Mouse (Mus musculus): ENCODE data around the gene Ppp3r1. TPM values are rescaled to one million over a fixed set of nuclear protein-coding genes. Genes with fewer than 3 reads are reported as not detected.

Gene Ppp3r1
- polyA plus RNA-seq (2014; fragmentation: Nextera tagmentation; extraction: Ambion mirVana), result 141 and 200 TPM in 2 replicates

GRCm38 (mm10) chr11:17158858-17159737 is at the start of gene Ppp3r1:
Gene Ppp3r1, plus strand, starts transcription at chr11:17159263.
- Histone ChIP-seq H3K4me1 (ENCODE audit: control insufficient read depth, insufficient read depth, low read length) (peaks cover 28% of the 10 kb centered on the region), H3K4me2 (ENCODE audit: low read length) (peak within 1 kb of the TSS; percentile 73), H3K27ac (replicated peaks; ENCODE audit: low read depth, low read length) (peak within 1 kb of the TSS; percentile 96), H3K36me3 (ENCODE audit: control insufficient read depth, insufficient read depth, low read length) (no peaks in the 10 kb centered on the region), H3K4me3 (replicated peaks; ENCODE audit: low read depth, low read length) (peak within 1 kb of the TSS; percentile 97), H3K9me3 (ENCODE audit: control insufficient read depth, low read length) (no peaks in the 10 kb centered on the region), H3K27me3 (ENCODE audit: control insufficient read depth, insufficient read depth, low read length) (no peaks in the 10 kb centered on the region), H3K9ac (replicated peaks; ENCODE audit: low read length) (peak within 1 kb of the TSS; percentile 96)
- under 1% methylated on average over 84 of the region's 89 CpGs for WGBS
- peak; percentile 99 for ATAC-seq (ENCODE audit: low FRiP score, low TSS enrichment)
- DNase-seq, result peak; percentile 99

GRCm38 (mm10) chr11:17112419-17113090 is 46.5 kb upstream of the Ppp3r1 start:
- H3K4me2 ChIP-seq (ENCODE audit: low read length), result no peak overlapping the region
- no peak overlapping the region for H3K4me3 ChIP-seq (replicated peaks; ENCODE audit: low read depth, low read length)
- WGBS, result 91% methylated on average over 1 of the region's 1 CpGs
- H3K36me3 ChIP-seq (ENCODE audit: control insufficient read depth, insufficient read depth, low read length), result no peaks in the 10 kb centered on the region
- no peaks in the 10 kb centered on the region for H3K4me1 ChIP-seq (ENCODE audit: control insufficient read depth, insufficient read depth, low read length)
- ATAC-seq (ENCODE audit: low FRiP score, low TSS enrichment) (no peak), DNase-seq (no peak)
- H3K27me3 ChIP-seq (ENCODE audit: control insufficient read depth, insufficient read depth, low read length), result no peaks in the 10 kb centered on the region
- H3K9ac ChIP-seq (replicated peaks; ENCODE audit: low read length), result no peak overlapping the region
- H3K9me3 ChIP-seq (ENCODE audit: control insufficient read depth, low read length), result no peaks in the 10 kb centered on the region
- H3K27ac ChIP-seq (replicated peaks; ENCODE audit: low read depth, low read length), result no peak overlapping the region

GRCm38 (mm10) chr11:17126418-17126817 is 32.6 kb upstream of the Ppp3r1 start:
- ATAC-seq (ENCODE audit: low FRiP score, low TSS enrichment) (no peak), DNase-seq (no peak)
- Histone ChIP-seq H3K9ac (replicated peaks; ENCODE audit: low read length) (no peak overlapping the region), H3K27me3 (ENCODE audit: control insufficient read depth, insufficient read depth, low read length) (no peaks in the 10 kb centered on the region), H3K4me1 (ENCODE audit: control insufficient read depth, insufficient read depth, low read length) (no peaks in the 10 kb centered on the region), H3K36me3 (ENCODE audit: control insufficient read depth, insufficient read depth, low read length) (no peaks in the 10 kb centered on the region), H3K4me3 (replicated peaks; ENCODE audit: low read depth, low read length) (no peak overlapping the region), H3K27ac (replicated peaks; ENCODE audit: low read depth, low read length) (no peak overlapping the region), H3K4me2 (ENCODE audit: low read length) (no peak overlapping the region), H3K9me3 (ENCODE audit: control insufficient read depth, low read length) (no peaks in the 10 kb centered on the region)
- 76% methylated on average over 2 of the region's 2 CpGs for WGBS

- H3K27me3 ChIP-seq (ENCODE audit: control insufficient read depth, insufficient read depth, low read length), result no peaks in the 10 kb centered on the region
- no peak overlapping the region for H3K4me2 ChIP-seq (ENCODE audit: low read length)
- no peak overlapping the region for H3K9ac ChIP-seq (replicated peaks; ENCODE audit: low read length)
- no peak overlapping the region for H3K27ac ChIP-seq (replicated peaks; ENCODE audit: low read depth, low read length)
- DNase-seq, result peak; percentile 2
- H3K4me3 ChIP-seq (replicated peaks; ENCODE audit: low read depth, low read length), result no peak overlapping the region
- H3K36me3 ChIP-seq (ENCODE audit: control insufficient read depth, insufficient read depth, low read length), result no peaks in the 10 kb centered on the region
- H3K9me3 ChIP-seq (ENCODE audit: control insufficient read depth, low read length), result no peaks in the 10 kb centered on the region
- H3K4me1 ChIP-seq (ENCODE audit: control insufficient read depth, insufficient read depth, low read length), result no peaks in the 10 kb centered on the region
- ATAC-seq (ENCODE audit: low FRiP score, low TSS enrichment), result no peak
- WGBS, result 5% methylated on average over 6 of the region's 6 CpGs
Observed at GRCm38 (mm10) chr11:17135638-17136037, 23.4 kb upstream of the Ppp3r1 start.

GRCm38 (mm10) chr11:17138306-17139033 is 20.6 kb upstream of the Ppp3r1 start:
- Histone ChIP-seq H3K4me2 (ENCODE audit: low read length) (no peak overlapping the region), H3K27ac (replicated peaks; ENCODE audit: low read depth, low read length) (no peak overlapping the region), H3K9me3 (ENCODE audit: control insufficient read depth, low read length) (no peaks in the 10 kb centered on the region), H3K36me3 (ENCODE audit: control insufficient read depth, insufficient read depth, low read length) (no peaks in the 10 kb centered on the region), H3K27me3 (ENCODE audit: control insufficient read depth, insufficient read depth, low read length) (no peaks in the 10 kb centered on the region), H3K9ac (replicated peaks; ENCODE audit: low read length) (no peak overlapping the region), H3K4me1 (ENCODE audit: control insufficient read depth, insufficient read depth, low read length) (no peaks in the 10 kb centered on the region), H3K4me3 (replicated peaks; ENCODE audit: low read depth, low read length) (no peak overlapping the region)
- DNase-seq (no peak), ATAC-seq (ENCODE audit: low FRiP score, low TSS enrichment) (no peak)
- WGBS, result 73% methylated on average over 6 of the region's 6 CpGs

GRCm38 (mm10) chr11:17159738-17160241 is 727 bp downstream of the Ppp3r1 start:
- 1% methylated on average over 46 of the region's 46 CpGs for WGBS
- H3K4me3 ChIP-seq (replicated peaks; ENCODE audit: low read depth, low read length), result peak overlapping the region; percentile 97
- ATAC-seq (ENCODE audit: low FRiP score, low TSS enrichment), result peak; percentile 25; the same call in 1 of the 2 replicates

GRCm38 (mm10) chr11:17160242-17160641 is 1.2 kb downstream of the Ppp3r1 start:
- 2% methylated on average over 12 of the region's 12 CpGs for WGBS
- no peaks in the 10 kb centered on the region for H3K36me3 ChIP-seq (ENCODE audit: control insufficient read depth, insufficient read depth, low read length)
- peaks cover 28% of the 10 kb centered on the region for H3K4me1 ChIP-seq (ENCODE audit: control insufficient read depth, insufficient read depth, low read length)
- DNase-seq (peak; percentile 84), ATAC-seq (ENCODE audit: low FRiP score, low TSS enrichment) (no peak)
- H3K9me3 ChIP-seq (ENCODE audit: control insufficient read depth, low read length), result no peaks in the 10 kb centered on the region
- peak overlapping the region; percentile 96 for H3K27ac ChIP-seq (replicated peaks; ENCODE audit: low read depth, low read length)
- no peaks in the 10 kb centered on the region for H3K27me3 ChIP-seq (ENCODE audit: control insufficient read depth, insufficient read depth, low read length)
- peak overlapping the region; percentile 73 for H3K4me2 ChIP-seq (ENCODE audit: low read length)
- H3K4me3 ChIP-seq (replicated peaks; ENCODE audit: low read depth, low read length), result peak overlapping the region; percentile 97
- peak overlapping the region; percentile 96 for H3K9ac ChIP-seq (replicated peaks; ENCODE audit: low read length)

More at GRCm38 (mm10) chr11:17159738-17160241, 727 bp downstream of the Ppp3r1 start:
- H3K36me3 ChIP-seq (ENCODE audit: control insufficient read depth, insufficient read depth, low read length), result no peaks in the 10 kb centered on the region
- no peaks in the 10 kb centered on the region for H3K9me3 ChIP-seq (ENCODE audit: control insufficient read depth, low read length)
- no peak for DNase-seq
- peaks cover 28% of the 10 kb centered on the region for H3K4me1 ChIP-seq (ENCODE audit: control insufficient read depth, insufficient read depth, low read length)
- H3K27ac ChIP-seq (replicated peaks; ENCODE audit: low read depth, low read length), result peak overlapping the region; percentile 96
- peak overlapping the region; percentile 96 for H3K9ac ChIP-seq (replicated peaks; ENCODE audit: low read length)
- peak overlapping the region; percentile 73 for H3K4me2 ChIP-seq (ENCODE audit: low read length)
- no peaks in the 10 kb centered on the region for H3K27me3 ChIP-seq (ENCODE audit: control insufficient read depth, insufficient read depth, low read length)

- WGBS, result 38% methylated on average over 1 of the region's 1 CpGs
- no peak overlapping the region for H3K9ac ChIP-seq (replicated peaks; ENCODE audit: low read length)
- ATAC-seq (ENCODE audit: low FRiP score, low TSS enrichment), result no peak
- no peak overlapping the region for H3K27ac ChIP-seq (replicated peaks; ENCODE audit: low read depth, low read length)
- peaks cover 24% of the 10 kb centered on the region for H3K4me1 ChIP-seq (ENCODE audit: control insufficient read depth, insufficient read depth, low read length)
- H3K4me3 ChIP-seq (replicated peaks; ENCODE audit: low read depth, low read length), result no peak overlapping the region
- no peaks in the 10 kb centered on the region for H3K9me3 ChIP-seq (ENCODE audit: control insufficient read depth, low read length)
- no peak overlapping the region for H3K4me2 ChIP-seq (ENCODE audit: low read length)
- no peaks in the 10 kb centered on the region for H3K27me3 ChIP-seq (ENCODE audit: control insufficient read depth, insufficient read depth, low read length)
- H3K36me3 ChIP-seq (ENCODE audit: control insufficient read depth, insufficient read depth, low read length), result no peaks in the 10 kb centered on the region
- DNase-seq, result no peak
Observed at GRCm38 (mm10) chr11:17163956-17164355, 4.9 kb downstream of the Ppp3r1 start.
